Mouse (Mus musculus) small intestine, adult 2 months (tissue): ENCODE measurements around the gene Adm2.

Experiments
- CTCF ChIP-seq: fragments of 200-500 bp; IDR thresholded peaks from 2 replicates; pipeline ENCODE4 v1.5.1; 2012; ENCODE audit warnings: low read depth, mild to moderate bottlenecking, control low read depth, inconsistent platforms, low read length, moderate library complexity, mixed read lengths; ENCODE audit not compliant: insufficient replicate concordance, insufficient read length; ENCODE audit errors: extremely low read depth
- POLR2A ChIP-seq: fragments of 200-500 bp; IDR thresholded peaks from 2 replicates; pipeline ENCODE4 v1.6.1; 2012; ENCODE audit warnings: low read depth, mild to moderate bottlenecking, control low read depth, inconsistent platforms, low read length, moderate library complexity

DNA sequence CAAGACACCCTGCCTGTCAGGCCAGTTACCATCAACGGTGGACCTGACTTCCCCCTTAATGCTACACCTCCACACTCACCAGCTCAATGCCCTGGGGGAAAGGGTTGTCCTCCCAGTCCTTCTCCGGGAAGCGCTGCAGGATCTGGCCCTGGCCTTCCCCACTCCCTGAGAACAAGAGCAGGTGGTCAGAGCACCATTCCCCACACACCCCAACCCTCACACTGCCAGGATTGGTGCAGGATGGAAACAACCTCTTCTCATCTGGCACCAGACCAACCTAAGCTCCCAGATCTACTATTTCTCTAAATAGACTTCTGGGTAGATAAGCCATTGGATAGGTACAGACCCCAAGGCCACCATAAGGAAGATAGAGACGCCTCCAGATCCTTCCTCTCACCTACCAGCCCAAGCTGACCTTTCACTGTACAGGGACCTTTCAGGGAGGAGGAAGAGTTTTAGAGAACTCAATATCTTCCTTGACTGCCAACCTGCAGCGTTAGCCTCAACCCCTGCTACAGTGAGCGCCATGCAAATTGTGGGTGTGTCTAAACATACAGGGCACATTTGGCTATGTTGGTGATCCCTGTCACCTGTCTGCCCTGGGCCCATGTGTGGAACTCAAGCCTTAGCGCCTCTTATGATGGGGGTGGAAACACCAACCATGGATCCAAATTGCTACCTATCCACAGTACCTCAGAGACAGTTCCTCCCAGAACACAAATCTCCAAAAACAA, 13.9 kb upstream of the Adm2 start:
- TF ChIP-seq CTCF (no peak), POLR2A (no peak)
